Comparison of ENCODE assay signal across 11 mouse cellular contexts in the genomic region with DNA sequence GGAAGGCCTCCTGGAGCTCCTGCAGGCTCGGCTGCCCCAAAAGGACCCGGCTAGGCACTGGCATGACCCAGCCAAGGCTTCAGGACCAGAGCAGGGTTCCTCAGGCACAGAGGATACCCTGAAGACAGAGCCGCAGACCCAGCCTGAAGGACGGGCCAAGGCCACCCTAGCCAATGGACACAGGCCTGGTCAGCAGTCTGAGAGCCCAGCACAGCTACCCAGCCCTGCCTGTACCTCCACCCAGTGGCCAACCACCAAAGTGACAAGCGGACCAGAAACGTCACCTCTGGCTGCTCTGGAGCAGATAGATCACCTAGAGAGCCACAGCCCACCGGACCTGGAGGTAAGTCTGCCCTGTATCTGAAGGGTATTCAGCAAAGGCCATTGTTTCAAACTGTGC. TPM values are rescaled to one million over a fixed set of nuclear protein-coding genes. Genes with fewer than 3 reads are reported as not detected.
DNase-seq lines count a peak whose midpoint lies in the region; ATAC-seq and TF ChIP-seq lines count a peak whose summit lies in the region.
"Had no signal": no experiment of that assay in that cellular context is flagged by ENCODE, and none has a peak within 500 bp of the region (broad histone marks: within the 10 kb centered on the region; RNA-seq: fewer than 3 reads in every experiment).

No protein-coding gene starts in this region.

- H3K27ac ChIP-seq in heart, embryonic 12.5 days (ENCODE audit: poor library complexity, severe bottlenecking) = no peak overlapping the region
- H3K27ac ChIP-seq in lung, embryonic 14.5 days (ENCODE audit: low read depth) = no peak overlapping the region
- no peak overlapping the region for H3K27ac ChIP-seq in cortical plate, adult 2 months (ENCODE audit: insufficient read depth, low read length)
- H3K27ac ChIP-seq: neural tube, embryonic 12.5 days had no signal

- H3K9ac ChIP-seq in heart, embryonic 12.5 days = no peak overlapping the region
- H3K9ac ChIP-seq in lung, embryonic 14.5 days = no peak overlapping the region
- H3K9ac ChIP-seq: neural tube, embryonic 12.5 days had no signal

- DNase-seq in heart, postnatal 10 days = peak; percentile 16 to 32
- DNase-seq in lung, embryonic 14.5 days = no peak
- DNase-seq in lung, postnatal 36 days = no peak
- DNase-seq in NIH3T3 (ENCODE audit: low read depth) = peak; percentile 30
- DNase-seq: cerebellum, adult 8-10 months; layer of hippocampus, postnatal 36 days had no signal

- TF ChIP-seq POLR2A in cortical plate, adult 2 months (IDR thresholded peaks at IDR 0.05; ENCODE audit: extremely low read depth, insufficient read depth, low read length) = no peak

- no peak overlapping the region for H3K4me2 ChIP-seq in heart, embryonic 12.5 days
- H3K4me2 ChIP-seq in lung, embryonic 14.5 days = no peak overlapping the region

- peak; percentile 43 for TF ChIP-seq CTCF in lung, embryonic 14.5 days (IDR thresholded peaks at IDR 0.05; ENCODE audit: low read depth)
- TF ChIP-seq CTCF in cortical plate, adult 2 months (IDR thresholded peaks at IDR 0.05; ENCODE audit: extremely low read depth, insufficient read depth, low read length) = peak; percentile 38

- peaks cover 8% of the 10 kb centered on the region for H3K4me1 ChIP-seq in heart, embryonic 12.5 days (replicated peaks)
- H3K4me1 ChIP-seq in lung, embryonic 14.5 days (ENCODE audit: insufficient read depth) = peaks cover 7% of the 10 kb centered on the region
- no peaks in the 10 kb centered on the region for H3K4me1 ChIP-seq in cortical plate, adult 2 months (ENCODE audit: control insufficient read depth, insufficient read depth, low read length)

- no peak for ATAC-seq in heart, embryonic 12.5 days (ENCODE audit: insufficient number of reproducible peaks, low FRiP score)
- ATAC-seq in lung, embryonic 14.5 days (ENCODE audit: insufficient read depth) = no peak
- ATAC-seq in megakaryocyte progenitor cell, adult 5-6 weeks (replicated peaks; ENCODE audit: poor library complexity) = no peak
- ATAC-seq in erythroid progenitor cell, adult 5-6 weeks (replicated peaks; ENCODE audit: low FRiP score, poor library complexity, severe bottlenecking) = no peak

- no peaks in the 10 kb centered on the region for H3K27me3 ChIP-seq in heart, embryonic 12.5 days (replicated peaks)
- H3K27me3 ChIP-seq in lung, embryonic 14.5 days (ENCODE audit: insufficient read depth, low read length) = no peaks in the 10 kb centered on the region
- H3K27me3 ChIP-seq: neural tube, embryonic 12.5 days had no signal

- no peaks in the 10 kb centered on the region for H3K9me3 ChIP-seq in heart, embryonic 12.5 days (replicated peaks)
- no peaks in the 10 kb centered on the region for H3K9me3 ChIP-seq in lung, embryonic 14.5 days (ENCODE audit: low read depth, low read length)
- H3K9me3 ChIP-seq: neural tube, embryonic 12.5 days had no signal

- H3K36me3 ChIP-seq in heart, embryonic 12.5 days = no peaks in the 10 kb centered on the region
- H3K36me3 ChIP-seq in lung, embryonic 14.5 days (ENCODE audit: insufficient read depth) = no peaks in the 10 kb centered on the region

- intact Hi-C loops in heart, postnatal 10 days (cut with DNase I) = no loop called here

- WGBS in heart, embryonic 12.5 days = 64% methylated on average over 7 of the region's 7 CpGs
- WGBS in lung, embryonic 14.5 days = 73% methylated on average over 7 of the region's 7 CpGs

- no peak overlapping the region for H3K4me3 ChIP-seq in heart, embryonic 12.5 days
- no peak overlapping the region for H3K4me3 ChIP-seq in lung, embryonic 14.5 days (ENCODE audit: low read depth, low read length)
- H3K4me3 ChIP-seq in cortical plate, adult 2 months (ENCODE audit: insufficient read depth, low read length) = no peak overlapping the region
- H3K4me3 ChIP-seq: neural tube, embryonic 12.5 days had no signal

RNA-seq across cellular contexts. Expression of a gene that starts 26.4 kb away (rescaled TPM):
- 10 to 100 TPM; 49.2 to 58.0 TPM for total RNA-seq in heart, postnatal 10 days (2021)
- 59.4 and 64.1 TPM in 2 replicates for polyA plus RNA-seq in heart, embryonic 12.5 days (2016; fragmentation: Nextera tagmentation; extraction: Ambion mirVana)
- 47.5 and 49.2 TPM in 2 replicates for polyA plus RNA-seq in lung, embryonic 14.5 days (2014; fragmentation: Nextera tagmentation; extraction: Ambion mirVana)
- polyA plus RNA-seq in cortical plate, adult 2 months (2012; rRNA removed) = 10.3 and 11.0 TPM in 2 replicates
- 66.0 and 71.4 TPM in 2 replicates for total RNA-seq in megakaryocyte progenitor cell, adult 5-6 weeks (2015)
- 20.7 and 26.0 TPM in 2 replicates for total RNA-seq in megakaryocyte progenitor cell, adult 5-6 weeks (2017)
- total RNA-seq in erythroid progenitor cell, adult 5-6 weeks (2015; ENCODE audit: low replicate concordance) = 40.7 and 72.8 TPM in 2 replicates
- 46.2 and 61.3 TPM in 2 replicates for total RNA-seq in erythroid progenitor cell, adult 5-6 weeks (2017; ENCODE audit: low replicate concordance)

RNA-seq across cellular contexts. Expression of a gene that starts 39.2 kb away (rescaled TPM):
- total RNA-seq in heart, postnatal 10 days (2021) = 10 to 100 TPM; 17.8 to 18.9 TPM
- 37.9 and 39.9 TPM in 2 replicates for polyA plus RNA-seq in heart, embryonic 12.5 days (2016; fragmentation: Nextera tagmentation; extraction: Ambion mirVana)
- 52.8 and 57.4 TPM in 2 replicates for polyA plus RNA-seq in lung, embryonic 14.5 days (2014; fragmentation: Nextera tagmentation; extraction: Ambion mirVana)
- 38.9 and 39.5 TPM in 2 replicates for polyA plus RNA-seq in cortical plate, adult 2 months (2012; rRNA removed)
- 38.7 and 47.6 TPM in 2 replicates for total RNA-seq in megakaryocyte progenitor cell, adult 5-6 weeks (2015)
- 19.9 and 25.2 TPM in 2 replicates for total RNA-seq in megakaryocyte progenitor cell, adult 5-6 weeks (2017)
- total RNA-seq in erythroid progenitor cell, adult 5-6 weeks (2015; ENCODE audit: low replicate concordance) = 12.6 and 22.6 TPM in 2 replicates
- total RNA-seq in erythroid progenitor cell, adult 5-6 weeks (2017; ENCODE audit: low replicate concordance) = 6.8 and 11.2 TPM in 2 replicates

RNA-seq across cellular contexts. Expression of a gene that starts 47.4 kb away (rescaled TPM):
- 100 to 1,000 TPM; 372 to 385 TPM for total RNA-seq in heart, postnatal 10 days (2021)
- polyA plus RNA-seq in heart, embryonic 12.5 days (2016; fragmentation: Nextera tagmentation; extraction: Ambion mirVana) = 667 and 690 TPM in 2 replicates
- polyA plus RNA-seq in lung, embryonic 14.5 days (2014; fragmentation: Nextera tagmentation; extraction: Ambion mirVana) = 799 and 855 TPM in 2 replicates
- polyA plus RNA-seq in cortical plate, adult 2 months (2012; rRNA removed) = 42.9 and 44.4 TPM in 2 replicates
- 480 and 550 TPM in 2 replicates for total RNA-seq in megakaryocyte progenitor cell, adult 5-6 weeks (2015)
- total RNA-seq in megakaryocyte progenitor cell, adult 5-6 weeks (2017) = 648 and 851 TPM in 2 replicates
- total RNA-seq in erythroid progenitor cell, adult 5-6 weeks (2015; ENCODE audit: low replicate concordance) = 66.7 and 92.6 TPM in 2 replicates
- 67.5 and 70.4 TPM in 2 replicates for total RNA-seq in erythroid progenitor cell, adult 5-6 weeks (2017; ENCODE audit: low replicate concordance)

RNA-seq across cellular contexts. Expression of a gene that starts 54.3 kb away (rescaled TPM):
- total RNA-seq in heart, postnatal 10 days (2021) = 100 to 1,000 TPM; 208 to 227 TPM
- polyA plus RNA-seq in heart, embryonic 12.5 days (2016; fragmentation: Nextera tagmentation; extraction: Ambion mirVana) = 294 and 300 TPM in 2 replicates
- 201 and 209 TPM in 2 replicates for polyA plus RNA-seq in lung, embryonic 14.5 days (2014; fragmentation: Nextera tagmentation; extraction: Ambion mirVana)
- polyA plus RNA-seq in cortical plate, adult 2 months (2012; rRNA removed) = 109 and 124 TPM in 2 replicates
- total RNA-seq in megakaryocyte progenitor cell, adult 5-6 weeks (2015) = 11.1 and 14.5 TPM in 2 replicates
- total RNA-seq in megakaryocyte progenitor cell, adult 5-6 weeks (2017) = 24.3 and 29.0 TPM in 2 replicates
- total RNA-seq in erythroid progenitor cell, adult 5-6 weeks (2015; ENCODE audit: low replicate concordance) = 13.7 and 21.4 TPM in 2 replicates
- 16.7 and 19.7 TPM in 2 replicates for total RNA-seq in erythroid progenitor cell, adult 5-6 weeks (2017; ENCODE audit: low replicate concordance)

Comparison
In these comparisons a context has a peak if more than half of its experiments do, and no peak if none do; other contexts are left out.
1. DNase-seq: peak in heart, postnatal 10 days (2 of 2) and NIH3T3 (single experiment); none in lung, embryonic 14.5 days (single experiment) and lung, postnatal 36 days (single experiment).